Mouse (Mus musculus) liver, embryonic 14.5 days (tissue): ENCODE measurements around the gene Ints6.

Source experiments
- CTCF ChIP-seq: IDR thresholded peaks from 2 replicates; pipeline ENCODE4 v1.5.1; 2016; ENCODE audit warnings: antibody characterized with exemption, low read depth, control low read depth
- EP300 ChIP-seq: IDR thresholded peaks from 2 replicates; pipeline ENCODE4 v1.6.1; 2016; ENCODE audit warnings: antibody characterized with exemption, low read depth

GRCm38 (mm10) chr14:62795719-62796118, 34.8 kb upstream of the Ints6 start:
- TF ChIP-seq CTCF (no peak), EP300 (no peak)
